Mouse (Mus musculus) cerebellum, adult 2 months (tissue): ENCODE data around the gene Prrc2b. TPM values are rescaled to one million over a fixed set of nuclear protein-coding genes. Genes with fewer than 3 reads are reported as not detected.

Experiments
- DNase-seq, 2 experiments: peaks; one replicate each; pipeline ENCODE4 v3.0.0; 2021
- H3K27ac ChIP-seq: fragments of 200-500 bp; 2 replicates; pipeline ENCODE4 v1.5.1; 2012; ENCODE audit warnings: low read length, control low read depth, inconsistent platforms; ENCODE audit not compliant: insufficient read depth
- H3K27me3 ChIP-seq: fragments of 200-500 bp; 2 replicates; pipeline ENCODE4 v1.6.1; 2012; ENCODE audit warnings: inconsistent platforms, mild to moderate bottlenecking, low read length, moderate library complexity; ENCODE audit not compliant: control insufficient read depth, insufficient read depth
- H3K4me1 ChIP-seq: fragments of 200-500 bp; 2 replicates; pipeline ENCODE4 v1.6.1; 2011; ENCODE audit warnings: low read length; ENCODE audit not compliant: control insufficient read depth, insufficient read depth
- H3K4me3 ChIP-seq: fragments of 200-500 bp; replicated peaks from 2 replicates; pipeline ENCODE3; 2011; ENCODE audit warnings: mild to moderate bottlenecking, low read depth, low read length, control low read depth; ENCODE audit not compliant: insufficient read depth
- CTCF ChIP-seq: fragments of 200-500 bp; IDR thresholded peaks from 2 replicates; pipeline ENCODE4 v1.5.1; 2011; ENCODE audit warnings: low read depth, mild to moderate bottlenecking, control low read depth, low read length, moderate library complexity, borderline replicate concordance; ENCODE audit not compliant: insufficient read depth
- POLR2A ChIP-seq: fragments of 200-500 bp; IDR thresholded peaks from 2 replicates; pipeline ENCODE4 v1.6.1; 2011; ENCODE audit warnings: low read length, control low read depth, borderline replicate concordance; ENCODE audit not compliant: insufficient read depth
- WGBS: fragments of 180-500 bp; shearing (Covaris S2); methylation state at CpG from one replicate; pipeline ENCODE4 v1.1.7; 2018; 5-methylcytosine and 5-hydroxymethylcytosine counted together
- polyA plus RNA-seq: library from polyadenylated mRNA; depleted of rRNA; stranded (reverse); fragments of >200 nt; gene quantifications from 2 replicates; pipeline ENCODE4 v1.2.3, GENCODE M21; 2012

Gene Prrc2b
- polyA plus RNA-seq, 1 experiment, result 88.9 TPM

DNA sequence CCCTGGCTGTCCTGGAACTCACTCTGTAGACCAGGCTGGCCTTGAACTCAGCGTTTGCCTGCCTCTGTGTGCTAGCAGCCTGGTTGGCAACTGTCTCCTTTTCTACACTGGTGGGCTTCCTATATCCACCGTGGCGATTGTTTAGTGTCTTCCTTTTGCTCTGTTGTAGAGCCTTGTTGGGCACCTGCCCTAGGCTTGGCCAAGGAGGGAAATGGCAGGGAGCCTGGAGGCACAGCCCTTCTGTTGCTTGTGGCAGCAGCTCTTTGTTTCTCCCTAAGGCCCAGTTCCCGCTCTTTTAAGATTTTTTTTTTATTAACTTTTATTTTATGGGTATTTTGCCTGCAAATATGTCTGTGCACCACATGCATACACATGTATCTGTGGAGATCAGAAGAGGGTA, 49.2 kb downstream of the Prrc2b start:
- TF ChIP-seq POLR2A, result no peak
- no peak for TF ChIP-seq CTCF
- H3K4me1 ChIP-seq, result peaks cover 52% of the 10 kb centered on the region
- no peaks in the 10 kb centered on the region for H3K27me3 ChIP-seq
- DNase-seq, result peak; percentile 71 to 82
- no peak overlapping the region for H3K4me3 ChIP-seq
- WGBS, result 14% methylated on average over 4 of the region's 4 CpGs
- H3K27ac ChIP-seq, result 0 out of 2 replicates have a peak overlapping the region, but pooled peaks have one; percentile 12

DNA sequence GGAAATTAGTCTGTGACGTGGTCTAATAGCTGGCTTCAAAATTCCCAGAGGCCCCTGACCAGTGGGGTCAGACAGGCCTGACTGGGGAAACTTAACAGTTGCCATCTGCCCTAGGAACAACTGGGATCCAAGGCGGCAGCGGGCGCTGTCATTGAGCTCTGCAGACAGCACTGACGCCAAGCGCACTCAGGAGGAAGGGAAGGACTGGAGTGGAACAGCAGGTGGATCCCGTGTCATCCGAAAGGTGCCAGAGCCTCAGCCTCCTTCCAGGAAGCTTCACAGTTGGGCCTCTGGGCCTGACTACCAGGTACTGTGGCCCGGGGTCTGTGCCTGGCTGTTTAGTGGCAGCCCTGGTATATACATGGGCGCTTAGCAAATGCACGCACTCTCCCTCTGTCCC, 49.8 kb downstream of the Prrc2b start:
- peaks cover 52% of the 10 kb centered on the region for H3K4me1 ChIP-seq
- TF ChIP-seq CTCF (no peak), POLR2A (no peak)
- peak; percentile 70 to 76 for DNase-seq
- H3K27me3 ChIP-seq, result no peaks in the 10 kb centered on the region
- WGBS, result 19% methylated on average over 11 of the region's 11 CpGs
- peak overlapping the region; percentile 71 for H3K27ac ChIP-seq
- no peak overlapping the region for H3K4me3 ChIP-seq

DNA sequence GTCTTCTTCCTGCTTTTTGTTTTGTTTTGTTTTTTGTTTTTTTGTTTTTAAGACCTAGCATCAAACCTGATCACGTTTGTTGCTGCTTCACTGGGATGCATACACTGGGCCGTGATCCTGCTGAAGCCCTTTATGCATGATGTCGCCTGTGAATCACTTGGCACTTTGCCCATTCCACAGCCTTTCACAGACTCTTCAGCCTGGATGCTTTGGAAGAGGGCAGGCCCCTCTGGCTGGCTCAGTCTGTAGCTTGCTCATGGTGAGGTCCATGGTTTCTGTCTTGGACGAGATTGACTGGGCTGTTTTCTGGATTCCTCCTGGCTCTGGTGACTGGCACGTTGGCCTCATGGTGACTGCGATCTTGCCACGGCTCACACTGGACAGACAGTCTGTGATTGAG, 50.6 kb downstream of the Prrc2b start:
- WGBS, result 4% methylated on average over 7 of the region's 7 CpGs
- Histone ChIP-seq H3K27me3 (no peaks in the 10 kb centered on the region), H3K27ac (peak overlapping the region; percentile 71), H3K4me3 (no peak overlapping the region), H3K4me1 (peaks cover 52% of the 10 kb centered on the region)
- no peak for TF ChIP-seq POLR2A
- no peak for TF ChIP-seq CTCF
- DNase-seq, result peak; percentile 70 to 84

DNA sequence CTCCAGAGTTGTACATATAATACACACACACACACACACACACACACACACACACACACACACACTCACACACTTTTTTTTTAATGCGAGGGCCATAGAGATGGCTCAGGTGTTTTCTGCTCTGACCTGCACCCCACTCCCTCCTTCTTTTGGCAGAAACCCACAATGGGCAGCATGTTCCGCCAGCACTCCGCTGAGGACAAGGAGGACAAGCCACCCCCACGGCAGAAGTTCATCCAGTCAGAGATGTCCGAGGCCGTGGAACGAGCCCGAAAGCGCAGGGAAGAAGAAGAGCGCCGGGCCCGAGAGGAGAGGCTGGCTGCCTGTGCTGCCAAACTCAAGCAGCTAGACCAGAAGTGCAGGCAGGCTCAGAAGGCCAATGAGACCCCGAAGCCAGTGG, 53.0 kb downstream of the Prrc2b start:
- H3K27me3 ChIP-seq, result no peaks in the 10 kb centered on the region
- peak overlapping the region; percentile 37 for H3K27ac ChIP-seq
- H3K4me1 ChIP-seq, result peaks cover 50% of the 10 kb centered on the region
- DNase-seq, result peak in 1 of 2 experiments; percentile 68
- no peak overlapping the region for H3K4me3 ChIP-seq
- TF ChIP-seq CTCF, result no peak
- no peak for TF ChIP-seq POLR2A
- 10% methylated on average over 13 of the region's 13 CpGs for WGBS

DNA sequence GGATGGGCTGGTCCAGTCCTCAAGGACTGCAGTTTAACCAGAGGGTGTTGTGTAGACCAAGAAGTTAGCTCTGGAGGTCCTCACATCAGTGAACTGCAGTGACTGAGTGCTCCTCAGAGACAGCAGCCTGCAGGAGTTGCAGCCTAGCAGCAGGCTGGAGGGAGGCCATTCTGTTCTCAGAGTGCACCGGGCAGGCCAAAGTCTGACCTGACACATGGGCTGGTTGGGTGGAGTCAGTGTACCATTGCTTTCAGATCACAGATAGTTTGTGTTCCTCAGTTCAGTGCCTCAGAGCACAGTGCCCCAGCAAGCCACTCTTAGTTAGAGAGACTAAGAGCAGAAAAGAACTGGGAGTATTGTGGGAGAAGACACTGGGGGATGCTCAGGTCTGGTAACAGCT, 56.8 kb downstream of the Prrc2b start:
- H3K4me3 ChIP-seq, result no peak overlapping the region
- no peak for TF ChIP-seq CTCF
- no peak for DNase-seq
- no peaks in the 10 kb centered on the region for H3K27me3 ChIP-seq
- H3K27ac ChIP-seq, result no peak overlapping the region
- WGBS, result 68% methylated on average over 1 of the region's 1 CpGs
- peaks cover 33% of the 10 kb centered on the region for H3K4me1 ChIP-seq

DNA sequence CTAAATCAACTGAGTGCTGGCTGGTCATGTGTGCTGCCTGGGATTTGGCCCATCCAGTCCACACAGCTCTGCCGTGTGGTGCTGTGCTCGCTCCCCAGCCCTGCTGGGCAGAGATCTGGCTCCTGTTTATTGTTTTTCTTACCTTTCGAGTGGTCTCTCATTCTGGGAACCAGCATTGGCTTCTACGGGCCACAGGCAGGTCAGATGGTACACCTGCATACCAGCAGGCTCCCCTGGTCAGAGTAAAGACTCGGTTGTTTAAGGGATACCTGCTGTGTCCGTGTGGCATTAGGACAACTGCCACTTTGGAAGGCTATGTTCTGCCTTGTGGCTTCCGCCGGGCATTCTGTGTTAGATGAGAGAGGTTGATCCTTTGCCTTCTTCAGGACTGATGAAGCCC, 60.8 kb downstream of the Prrc2b start:
- peak; percentile 74 to 75 for DNase-seq
- no peak overlapping the region for H3K4me3 ChIP-seq
- peak overlapping the region; percentile 77 for H3K27ac ChIP-seq
- no peaks in the 10 kb centered on the region for H3K27me3 ChIP-seq
- TF ChIP-seq CTCF (no peak), POLR2A (no peak)
- 12% methylated on average over 8 of the region's 8 CpGs for WGBS
- H3K4me1 ChIP-seq, result peaks cover 31% of the 10 kb centered on the region

DNA sequence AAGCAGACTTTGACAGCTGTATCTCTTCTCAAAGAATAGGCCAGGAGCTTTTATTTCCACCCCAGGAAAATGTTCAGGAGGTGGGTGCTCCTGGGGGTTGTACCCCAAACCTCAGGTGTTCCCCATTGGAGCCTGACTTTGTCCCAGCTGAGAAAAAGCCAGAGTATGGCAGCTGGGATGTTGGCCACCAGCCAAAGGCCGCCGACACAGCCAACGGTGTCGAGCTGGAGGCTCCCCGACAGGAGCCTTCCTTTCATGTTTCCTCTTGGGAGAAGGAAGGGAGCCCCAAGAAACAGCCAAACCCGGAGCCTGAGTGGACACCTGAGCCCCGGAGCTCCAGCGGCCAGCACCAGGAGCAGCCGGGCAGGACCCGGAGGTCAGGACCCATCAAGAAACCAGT, 62.1 kb downstream of the Prrc2b start:
- Histone ChIP-seq H3K27me3 (no peaks in the 10 kb centered on the region), H3K4me3 (no peak overlapping the region), H3K27ac (peak overlapping the region; percentile 5), H3K4me1 (peaks cover 40% of the 10 kb centered on the region)
- WGBS, result 20% methylated on average over 10 of the region's 10 CpGs
- peak in 1 of 2 experiments; percentile 49 for DNase-seq
- no peak for TF ChIP-seq POLR2A

- Histone ChIP-seq H3K27me3 (no peaks in the 10 kb centered on the region), H3K4me1 (peaks cover 60% of the 10 kb centered on the region), H3K4me3 (no peak overlapping the region), H3K27ac (no peak overlapping the region)
- no peak for TF ChIP-seq POLR2A
- no peak for TF ChIP-seq CTCF
- no peak for DNase-seq
- WGBS, result 88% methylated on average over 10 of the region's 10 CpGs
Observed at GRCm38 (mm10) chr2:32215576-32215975, 64.7 kb downstream of the Prrc2b start.

GRCm38 (mm10) chr2:32216506-32216905, 65.6 kb downstream of the Prrc2b start:
- Histone ChIP-seq H3K4me1 (peaks cover 58% of the 10 kb centered on the region), H3K27me3 (no peaks in the 10 kb centered on the region), H3K4me3 (no peak overlapping the region), H3K27ac (no peak overlapping the region)
- 79% methylated on average over 10 of the region's 10 CpGs for WGBS
- no peak for TF ChIP-seq CTCF
- TF ChIP-seq POLR2A, result no peak
- DNase-seq, result no peak
